Mouse (Mus musculus) cerebellum, adult 2 months (tissue): ENCODE results near the gene G430095P16Rik. TPM values are rescaled to one million over a fixed set of nuclear protein-coding genes. Genes with fewer than 3 reads are reported as not detected.

Experiments
- DNase-seq, 2 experiments: peaks; one replicate each; pipeline ENCODE4 v3.0.0; 2021
- H3K27ac ChIP-seq: fragments of 200-500 bp; 2 replicates; pipeline ENCODE4 v1.5.1; 2012; ENCODE audit warnings: low read length, control low read depth, inconsistent platforms; ENCODE audit not compliant: insufficient read depth
- H3K27me3 ChIP-seq: fragments of 200-500 bp; 2 replicates; pipeline ENCODE4 v1.6.1; 2012; ENCODE audit warnings: inconsistent platforms, mild to moderate bottlenecking, low read length, moderate library complexity; ENCODE audit not compliant: control insufficient read depth, insufficient read depth
- H3K4me1 ChIP-seq: fragments of 200-500 bp; 2 replicates; pipeline ENCODE4 v1.6.1; 2011; ENCODE audit warnings: low read length; ENCODE audit not compliant: control insufficient read depth, insufficient read depth
- H3K4me3 ChIP-seq: fragments of 200-500 bp; replicated peaks from 2 replicates; pipeline ENCODE3; 2011; ENCODE audit warnings: mild to moderate bottlenecking, low read depth, low read length, control low read depth; ENCODE audit not compliant: insufficient read depth
- CTCF ChIP-seq: fragments of 200-500 bp; IDR thresholded peaks from 2 replicates; pipeline ENCODE4 v1.5.1; 2011; ENCODE audit warnings: low read depth, mild to moderate bottlenecking, control low read depth, low read length, moderate library complexity, borderline replicate concordance; ENCODE audit not compliant: insufficient read depth
- POLR2A ChIP-seq: fragments of 200-500 bp; IDR thresholded peaks from 2 replicates; pipeline ENCODE4 v1.6.1; 2011; ENCODE audit warnings: low read length, control low read depth, borderline replicate concordance; ENCODE audit not compliant: insufficient read depth
- WGBS: fragments of 180-500 bp; shearing (Covaris S2); methylation state at CpG from one replicate; pipeline ENCODE4 v1.1.7; 2018; 5-methylcytosine and 5-hydroxymethylcytosine counted together
- polyA plus RNA-seq: library from polyadenylated mRNA; depleted of rRNA; stranded (reverse); fragments of >200 nt; gene quantifications from 2 replicates; pipeline ENCODE4 v1.2.3, GENCODE M21; 2012

Gene G430095P16Rik
- polyA plus RNA-seq, 1 experiment, result 0.33 TPM

DNA sequence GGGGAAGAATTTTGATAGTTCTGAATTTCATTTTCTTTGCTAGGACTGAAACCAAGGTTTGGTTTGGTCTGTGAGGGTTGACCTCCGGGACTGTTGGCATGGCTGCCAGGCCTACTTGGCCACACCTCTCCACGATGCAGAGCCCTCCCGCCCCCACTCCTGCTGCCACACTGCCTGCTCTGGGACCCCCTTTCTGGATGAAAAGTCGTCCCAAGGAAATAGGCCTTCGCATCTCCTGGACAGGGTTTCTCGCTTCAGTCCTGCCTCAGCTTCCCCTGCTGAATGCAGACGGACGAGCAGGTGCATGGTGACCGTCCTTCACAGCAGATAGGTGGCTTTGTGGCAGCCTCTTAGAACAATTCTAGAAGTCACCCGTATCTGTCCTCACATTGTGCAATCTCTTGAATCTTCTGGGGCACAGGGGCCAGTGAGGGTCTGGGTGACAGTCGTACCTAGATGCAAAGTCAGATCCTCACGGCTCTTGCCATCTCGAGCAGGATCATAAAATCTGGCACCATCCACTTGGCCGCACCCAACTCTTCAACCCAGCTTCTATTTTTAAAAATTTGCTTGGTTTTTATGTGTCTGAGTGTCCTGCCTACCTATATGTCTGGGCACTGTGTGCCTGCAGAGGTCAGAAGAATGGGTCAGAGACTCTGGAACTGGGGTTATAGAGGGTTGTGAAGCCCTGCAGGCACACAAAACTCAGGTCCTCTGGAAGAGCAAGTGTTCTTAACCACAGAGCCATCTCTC is 45.7 kb downstream of the G430095P16Rik start:
- H3K27me3 ChIP-seq, result no peaks in the 10 kb centered on the region
- 8% methylated on average over 14 of the region's 14 CpGs for WGBS
- peak overlapping the region; percentile 92 for H3K27ac ChIP-seq
- H3K4me3 ChIP-seq, result peak overlapping the region; percentile 83
- H3K4me1 ChIP-seq, result peaks cover 48% of the 10 kb centered on the region
- DNase-seq, result peak; percentile 53 to 60
- TF ChIP-seq POLR2A (no peak), CTCF (no peak)

DNA sequence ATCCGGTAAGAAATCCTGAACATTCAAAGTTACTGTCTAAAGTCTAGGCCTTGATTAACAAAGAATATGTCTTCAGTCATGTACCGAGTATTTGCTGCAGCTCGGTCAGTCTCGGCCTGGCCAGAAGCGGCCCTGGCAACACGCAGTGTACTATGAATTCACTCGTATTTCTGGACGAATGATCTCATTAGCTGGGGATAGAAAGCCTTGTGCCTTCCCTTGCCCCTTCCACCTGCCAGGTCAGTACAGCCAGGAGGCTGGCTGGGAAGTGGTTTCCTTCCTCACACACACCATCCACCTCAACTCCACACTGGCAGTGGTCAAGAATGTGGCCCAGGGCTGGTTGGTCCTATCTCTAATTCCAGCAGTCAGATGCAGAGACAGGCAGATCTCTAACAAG is 46.5 kb downstream of the G430095P16Rik start:
- DNase-seq, result peak; percentile 81 to 88
- H3K4me3 ChIP-seq, result peak overlapping the region; percentile 83
- peaks cover 40% of the 10 kb centered on the region for H3K4me1 ChIP-seq
- TF ChIP-seq CTCF (no peak), POLR2A (peak; percentile 96)
- H3K27me3 ChIP-seq, result no peaks in the 10 kb centered on the region
- 8% methylated on average over 8 of the region's 8 CpGs for WGBS
- peak overlapping the region; percentile 92 for H3K27ac ChIP-seq

DNA sequence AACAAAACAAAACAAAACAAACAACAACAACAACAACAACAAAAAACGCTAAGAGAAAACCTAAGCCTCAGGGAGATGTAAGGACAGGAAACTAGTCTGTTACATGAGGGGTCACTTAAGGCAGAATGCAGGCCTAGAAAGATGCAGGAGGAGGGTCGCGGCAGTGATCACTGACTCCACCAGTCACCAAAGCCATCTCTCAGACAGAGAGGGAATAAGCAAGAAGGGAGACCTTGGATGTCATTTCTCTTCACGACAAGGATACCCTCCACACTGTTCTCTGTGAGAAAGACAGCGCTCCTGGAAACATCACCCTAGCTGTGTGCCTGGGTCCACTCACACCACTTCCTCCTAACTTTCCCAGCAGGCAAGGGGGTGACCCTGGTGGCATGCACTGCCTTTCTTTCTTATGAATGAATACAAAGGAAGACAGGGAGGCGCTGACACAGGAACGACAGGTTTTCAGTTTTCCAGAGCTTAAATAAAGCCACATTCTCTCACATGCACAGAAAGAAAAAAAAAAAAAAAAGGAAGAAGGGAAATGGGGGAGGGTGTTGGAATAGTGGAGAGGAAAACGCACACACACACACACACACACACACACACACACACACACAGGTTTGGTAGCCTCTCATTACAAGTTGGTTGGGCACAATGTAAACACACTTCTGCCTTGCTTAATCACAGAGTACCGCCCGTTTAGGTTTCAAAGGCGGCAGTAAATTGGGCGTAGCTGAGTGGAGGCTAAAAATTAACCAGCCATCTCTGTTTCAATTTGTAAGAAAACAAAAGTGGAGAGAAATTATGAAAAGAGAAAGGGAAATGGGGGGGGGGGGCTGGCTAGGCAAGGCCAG is 47.5 kb downstream of the G430095P16Rik start:
- Histone ChIP-seq H3K4me3 (peak overlapping the region; percentile 83), H3K27me3 (no peaks in the 10 kb centered on the region), H3K27ac (peak overlapping the region; percentile 97), H3K4me1 (peaks cover 35% of the 10 kb centered on the region)
- TF ChIP-seq CTCF (no peak), POLR2A (0 out of 2 replicates have a peak, but pooled peaks have one; percentile 9)
- 7% methylated on average over 12 of the region's 12 CpGs for WGBS
- peak; percentile 52 to 59 for DNase-seq

DNA sequence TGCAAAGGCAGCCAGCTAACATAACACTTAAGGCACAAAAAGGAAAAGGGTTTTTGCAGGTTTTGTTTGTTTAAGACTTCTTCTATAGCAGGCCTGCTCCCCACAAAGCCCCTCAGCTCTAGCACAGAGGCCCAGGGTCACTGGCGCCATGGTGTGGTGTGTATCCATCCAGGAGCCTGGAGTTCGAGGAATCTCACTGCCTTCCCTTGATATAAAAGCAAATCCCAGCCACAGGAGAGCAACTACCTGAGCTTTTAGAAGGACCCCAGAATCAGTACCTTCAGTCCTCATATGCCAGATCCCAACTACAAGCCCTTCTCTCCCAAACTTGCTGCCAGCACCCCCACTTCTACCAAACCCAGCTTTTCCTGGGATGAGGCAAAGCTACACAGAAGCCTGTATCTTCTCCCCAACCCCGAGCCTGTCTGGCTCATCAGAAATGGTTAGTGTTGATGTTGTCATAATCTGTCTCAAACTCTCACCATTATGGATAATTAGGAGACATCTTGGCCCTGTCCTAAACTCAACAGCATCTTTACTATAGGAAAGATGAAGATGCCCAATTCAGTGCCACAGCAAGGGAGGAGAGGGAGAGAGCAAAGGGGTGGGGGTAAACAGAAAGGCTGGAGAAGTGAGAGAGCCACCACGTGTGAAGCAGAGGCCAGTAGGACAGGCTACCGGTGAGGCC is 48.3 kb downstream of the G430095P16Rik start:
- 8% methylated on average over 5 of the region's 5 CpGs for WGBS
- H3K4me1 ChIP-seq, result peaks cover 37% of the 10 kb centered on the region
- H3K27me3 ChIP-seq, result no peaks in the 10 kb centered on the region

DNA sequence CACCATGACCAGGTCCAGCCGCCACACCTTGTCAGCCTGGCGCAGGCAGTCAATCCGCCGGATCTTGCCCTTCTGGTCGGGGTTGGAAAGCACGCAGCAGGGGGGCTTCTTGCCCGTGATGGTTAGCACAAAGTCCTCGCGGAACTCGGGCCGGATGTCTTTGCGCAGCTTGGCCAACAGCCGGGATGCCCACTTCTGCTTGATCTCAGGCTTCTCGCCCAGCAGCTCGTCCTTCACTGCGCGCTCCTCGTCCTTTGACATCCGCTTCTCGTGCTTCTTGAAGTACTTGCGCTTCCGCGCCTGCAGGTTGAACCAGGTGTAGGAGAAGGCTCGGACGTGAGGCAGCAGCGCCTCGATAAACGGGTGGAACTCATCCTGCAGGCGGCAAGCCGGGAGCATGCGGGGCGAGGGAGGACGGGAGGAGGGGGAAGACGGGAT is 49.2 kb downstream of the G430095P16Rik start:
- H3K4me1 ChIP-seq, result peaks cover 34% of the 10 kb centered on the region
- peak overlapping the region; percentile 83 for H3K4me3 ChIP-seq
- DNase-seq, result peak; percentile 87 to 91
- 2% methylated on average over 34 of the region's 34 CpGs for WGBS
- TF ChIP-seq POLR2A (no peak; the same call in 1 of the 2 replicates), CTCF (no peak)
- H3K27me3 ChIP-seq, result no peaks in the 10 kb centered on the region
- H3K27ac ChIP-seq, result peak overlapping the region; percentile 97

More for the DNA sequence above, 48.3 kb downstream of the G430095P16Rik start:
- Histone ChIP-seq H3K27ac (peak overlapping the region; percentile 97), H3K4me3 (peak overlapping the region; percentile 83)
- TF ChIP-seq CTCF, result no peak
- TF ChIP-seq POLR2A, result no peak
- peak; percentile 38 to 62 for DNase-seq

DNA sequence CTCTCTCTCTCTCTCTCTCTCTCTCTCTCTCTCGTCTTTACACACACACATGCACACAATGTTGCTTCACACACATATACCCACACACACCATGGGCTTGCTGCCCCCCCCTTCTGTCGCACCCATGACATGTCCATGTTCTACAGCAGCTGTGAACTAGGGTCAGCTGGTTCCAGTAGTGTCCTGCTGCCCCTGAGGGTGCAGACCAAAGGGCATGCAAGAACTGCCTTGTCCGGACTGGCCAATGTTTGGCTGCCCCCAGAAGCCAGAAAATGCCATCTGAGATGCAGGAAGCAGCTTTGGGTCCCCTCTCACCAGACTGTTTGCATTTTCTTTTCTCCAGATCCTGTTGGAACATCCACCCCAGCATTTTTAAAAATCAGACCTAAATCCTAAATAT is 49.8 kb downstream of the G430095P16Rik start:
- TF ChIP-seq CTCF (no peak), POLR2A (no peak)
- DNase-seq, result peak; percentile 64 to 71
- peaks cover 28% of the 10 kb centered on the region for H3K4me1 ChIP-seq
- 0% methylated on average over 3 of the region's 3 CpGs for WGBS
- peak overlapping the region; percentile 97 for H3K27ac ChIP-seq
- no peaks in the 10 kb centered on the region for H3K27me3 ChIP-seq
- peak overlapping the region; percentile 83 for H3K4me3 ChIP-seq

DNA sequence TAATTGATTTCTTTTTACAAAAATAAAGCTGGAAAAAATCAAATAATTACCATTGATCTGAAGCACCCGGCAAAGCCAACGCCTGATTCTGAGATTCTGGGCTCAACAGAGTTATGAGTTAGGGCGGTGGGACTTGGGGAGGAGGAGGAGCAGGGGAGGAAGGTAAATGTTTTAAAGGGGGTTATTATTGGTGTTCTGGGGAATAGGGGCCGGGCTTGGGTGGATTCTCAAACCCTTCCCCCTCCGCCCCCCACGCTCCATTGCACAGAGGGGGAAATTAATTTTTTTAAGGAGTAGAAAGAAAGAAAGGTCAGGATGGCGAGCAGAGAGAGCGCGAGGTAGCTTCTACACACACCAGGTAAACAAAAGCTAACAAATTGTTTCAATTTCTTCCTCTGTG is 50.5 kb downstream of the G430095P16Rik start:
- TF ChIP-seq POLR2A (peak; percentile 26; the same call in 1 of the 2 replicates), CTCF (no peak)
- Histone ChIP-seq H3K4me1 (peaks cover 28% of the 10 kb centered on the region), H3K27ac (peak overlapping the region; percentile 97), H3K27me3 (no peaks in the 10 kb centered on the region), H3K4me3 (peak overlapping the region; percentile 83)
- WGBS, result under 1% methylated on average over 9 of the region's 9 CpGs
- DNase-seq, result peak; percentile 75 to 77
